Mouse (Mus musculus) embryonic fibroblast, embryonic 13.5 days (primary cell): ENCODE results near the gene Osgep. TPM values are rescaled to one million over a fixed set of nuclear protein-coding genes. Genes with fewer than 3 reads are reported as not detected.
A peak's percentile ranks its signal among the peaks of the same experiment; 100 is the strongest.
"Not testable (repeated sequence)": the region's sequence is repeated elsewhere in the genome, so short reads cannot be mapped to it uniquely, and the experiment has no call there.

Experiments
- H3K27ac ChIP-seq: 2 replicates; pipeline ENCODE4 v1.5.1; 2012; ENCODE audit warnings: low read length, control low read depth, inconsistent platforms; ENCODE audit not compliant: insufficient read depth
- H3K4me1 ChIP-seq: 2 replicates; pipeline ENCODE4 v1.6.1; 2011; ENCODE audit warnings: low read length; ENCODE audit not compliant: control insufficient read depth, insufficient read depth
- H3K4me3 ChIP-seq: 2 replicates; pipeline ENCODE4 v1.5.1; 2011; ENCODE audit warnings: mild to moderate bottlenecking, control low read depth, low read length; ENCODE audit not compliant: insufficient read depth
- CTCF ChIP-seq: IDR thresholded peaks from 2 replicates; pipeline ENCODE4 v1.5.1; 2011; ENCODE audit warnings: mild to moderate bottlenecking, control low read depth, low read length, moderate library complexity, borderline replicate concordance; ENCODE audit not compliant: insufficient read depth
- POLR2A ChIP-seq: IDR thresholded peaks from 2 replicates; pipeline ENCODE4 v1.6.1; 2011; ENCODE audit warnings: low read depth, mild to moderate bottlenecking, control low read depth, low read length, moderate library complexity
- polyA plus RNA-seq: library from polyadenylated mRNA; stranded (reverse); fragments of >200 nt; gene quantifications from 2 replicates; pipeline ENCODE4 v1.2.4, GENCODE M21; 2011; ENCODE audit warnings: low read depth; ENCODE audit not compliant: missing spikeins, insufficient read length

Osgep gene
- polyA plus RNA-seq, 1 experiment = 38.8 TPM

GRCm38 (mm10) chr14:50930377-50930753, 5.7 kb upstream of the Osgep start:
- Histone ChIP-seq H3K4me1 (peaks cover 7% of the 10 kb centered on the region), H3K4me3 (peak overlapping the region; percentile 96), H3K27ac (peak overlapping the region; percentile 9; the same call in 1 of the 2 replicates)
- TF ChIP-seq CTCF (no peak), POLR2A (no peak)

- peak overlapping the region; percentile 96 for H3K4me3 ChIP-seq
- TF ChIP-seq CTCF = no peak
- TF ChIP-seq POLR2A = no peak
- H3K4me1 ChIP-seq = peaks cover 7% of the 10 kb centered on the region
- 0 out of 2 replicates have a peak overlapping the region, but pooled peaks have one; percentile 9 for H3K27ac ChIP-seq
These were observed 5.3 kb upstream of the Osgep start for GRCm38 (mm10) chr14:50929951-50930350.

GRCm38 (mm10) chr14:50927366-50927765, 2.7 kb upstream of the Osgep start:
- TF ChIP-seq CTCF (no peak), POLR2A (peak; percentile 16; the same call in 1 of the 2 replicates)
- Histone ChIP-seq H3K4me1 (peaks cover 7% of the 10 kb centered on the region), H3K4me3 (no peak overlapping the region), H3K27ac (no peak overlapping the region)

GRCm38 (mm10) chr14:50925111-50925920, 623 bp upstream of the Osgep start:
- peaks cover 4% of the 10 kb centered on the region; the same call in 1 of the 2 replicates for H3K4me1 ChIP-seq
- H3K4me3 ChIP-seq = peak overlapping the region; percentile 45
- H3K27ac ChIP-seq = peak overlapping the region; percentile 85
- no peak for TF ChIP-seq POLR2A
- TF ChIP-seq CTCF = no peak

- H3K4me1 ChIP-seq, H3K27ac ChIP-seq: not testable (repeated sequence)
- H3K4me3 ChIP-seq = peak overlapping the region; percentile 45
These were observed 1.3 kb downstream of the Osgep start for GRCm38 (mm10) chr14:50923437-50923836.

- Histone ChIP-seq H3K4me1 (no peaks in the 10 kb centered on the region), H3K27ac (no peak overlapping the region), H3K4me3 (no peak overlapping the region)
- TF ChIP-seq CTCF (no peak), POLR2A (no peak)
These were observed 13.3 kb downstream of the Osgep start for GRCm38 (mm10) chr14:50911356-50911755.

GRCm38 (mm10) chr14:50908126-50908525, 16.6 kb downstream of the Osgep start:
- Histone ChIP-seq H3K4me3 (no peak overlapping the region), H3K27ac (no peak overlapping the region), H3K4me1 (no peaks in the 10 kb centered on the region)
- TF ChIP-seq POLR2A = no peak
- TF ChIP-seq CTCF = no peak

GRCm38 (mm10) chr14:50905327-50905726, 19.4 kb downstream of the Osgep start:
- not testable (repeated sequence) for H3K4me3 ChIP-seq, H3K27ac ChIP-seq, H3K4me1 ChIP-seq

GRCm38 (mm10) chr14:50904828-50905129, 19.9 kb downstream of the Osgep start:
- Histone ChIP-seq H3K4me1 (no peaks in the 10 kb centered on the region; the same call in 1 of the 2 replicates), H3K4me3 (no peak overlapping the region), H3K27ac (no peak overlapping the region)
- TF ChIP-seq POLR2A (no peak), CTCF (no peak)

- peak overlapping the region; percentile 43 for H3K27ac ChIP-seq
- H3K4me3 ChIP-seq = peak overlapping the region; percentile 18
- TF ChIP-seq CTCF (peak; percentile 53; the same call in 1 of the 2 replicates), POLR2A (peak; percentile 60; the same call in 1 of the 2 replicates)
- no peaks in the 10 kb centered on the region; the same call in 1 of the 2 replicates for H3K4me1 ChIP-seq
These were observed 20.5 kb downstream of the Osgep start for GRCm38 (mm10) chr14:50903973-50904827.

- H3K4me3 ChIP-seq, H3K4me1 ChIP-seq, H3K27ac ChIP-seq: not testable (repeated sequence)
These were observed 26.7 kb downstream of the Osgep start for GRCm38 (mm10) chr14:50897992-50898391.
